Mouse (Mus musculus): ENCODE results near the gene Ndufs8.

Ndufs8 gene

GRCm38 (mm10) chr19:3905261-3905969 is 7.2 kb downstream of the Ndufs8 start:
- in situ Hi-C loops (cut with MboI, MseI), result no loop called here

GRCm38 (mm10) chr19:3904363-3904675 is 8.3 kb downstream of the Ndufs8 start:
- in situ Hi-C loops (cut with MboI, MseI), result no loop called here

GRCm38 (mm10) chr19:3903648-3904362 is 8.8 kb downstream of the Ndufs8 start:
- in situ Hi-C loops (cut with MboI, MseI), result no loop called here

GRCm38 (mm10) chr19:3902966-3903365 is 9.6 kb downstream of the Ndufs8 start:
- in situ Hi-C loops (cut with MboI, MseI), result no loop called here

- in situ Hi-C loops (cut with MboI, MseI), result no loop called here
Observed at GRCm38 (mm10) chr19:3899618-3900017, 13.0 kb downstream of the Ndufs8 start.

- in situ Hi-C loops (cut with MboI, MseI), result no loop called here
Observed at GRCm38 (mm10) chr19:3898952-3899351, 13.6 kb downstream of the Ndufs8 start.

GRCm38 (mm10) chr19:3897557-3897956 is 15.0 kb downstream of the Ndufs8 start:
- in situ Hi-C loops (cut with MboI, MseI), result no loop called here

GRCm38 (mm10) chr19:3896208-3896607 is 16.4 kb downstream of the Ndufs8 start:
- in situ Hi-C loops (cut with MboI, MseI), result no loop called here

- in situ Hi-C loops (cut with MboI, MseI), result no loop called here
Observed at GRCm38 (mm10) chr19:3895171-3895631, 17.4 kb downstream of the Ndufs8 start.

- in situ Hi-C loops (cut with MboI, MseI), result no loop called here
Observed at GRCm38 (mm10) chr19:3894294-3894693, 18.3 kb downstream of the Ndufs8 start.

GRCm38 (mm10) chr19:3893545-3894116 is 18.9 kb downstream of the Ndufs8 start:
- in situ Hi-C loops (cut with MboI, MseI), result no loop called here

GRCm38 (mm10) chr19:3890181-3890580 is 22.4 kb downstream of the Ndufs8 start:
- in situ Hi-C loops (cut with MboI, MseI), result no loop called here

- in situ Hi-C loops (cut with MboI, MseI), result no loop called here
Observed at GRCm38 (mm10) chr19:3889096-3889495, 23.5 kb downstream of the Ndufs8 start.

- in situ Hi-C loops (cut with MboI, MseI), result no loop called here
Observed at GRCm38 (mm10) chr19:3884325-3884990, 28.1 kb downstream of the Ndufs8 start.

- in situ Hi-C loops (cut with MboI, MseI), result no loop called here
Observed at GRCm38 (mm10) chr19:3882214-3882613, 30.4 kb downstream of the Ndufs8 start.

- in situ Hi-C loops (cut with MboI, MseI), result no loop called here
Observed at GRCm38 (mm10) chr19:3880054-3880848, 32.3 kb downstream of the Ndufs8 start.

GRCm38 (mm10) chr19:3875045-3875444 is 37.5 kb downstream of the Ndufs8 start:
- in situ Hi-C loops (cut with MboI, MseI), result no loop called here

GRCm38 (mm10) chr19:3872373-3872772 is 40.2 kb downstream of the Ndufs8 start:
- in situ Hi-C loops (cut with MboI, MseI), result no loop called here

GRCm38 (mm10) chr19:3871468-3871867 is 41.1 kb downstream of the Ndufs8 start:
- in situ Hi-C loops (cut with MboI, MseI), result no loop called here

GRCm38 (mm10) chr19:3868290-3868689 is 44.3 kb downstream of the Ndufs8 start:
- in situ Hi-C loops (cut with MboI, MseI), result no loop called here

- in situ Hi-C loops (cut with MboI, MseI), result no loop called here
Observed at GRCm38 (mm10) chr19:3864960-3865359, 47.6 kb downstream of the Ndufs8 start.

GRCm38 (mm10) chr19:3862713-3863112 is 49.9 kb downstream of the Ndufs8 start:
- in situ Hi-C loops (cut with MboI, MseI), result no loop called here

Measured in T-helper 1 cell (primary cell).